8 mouse cellular contexts compared by ENCODE assay signal in the genomic region with DNA sequence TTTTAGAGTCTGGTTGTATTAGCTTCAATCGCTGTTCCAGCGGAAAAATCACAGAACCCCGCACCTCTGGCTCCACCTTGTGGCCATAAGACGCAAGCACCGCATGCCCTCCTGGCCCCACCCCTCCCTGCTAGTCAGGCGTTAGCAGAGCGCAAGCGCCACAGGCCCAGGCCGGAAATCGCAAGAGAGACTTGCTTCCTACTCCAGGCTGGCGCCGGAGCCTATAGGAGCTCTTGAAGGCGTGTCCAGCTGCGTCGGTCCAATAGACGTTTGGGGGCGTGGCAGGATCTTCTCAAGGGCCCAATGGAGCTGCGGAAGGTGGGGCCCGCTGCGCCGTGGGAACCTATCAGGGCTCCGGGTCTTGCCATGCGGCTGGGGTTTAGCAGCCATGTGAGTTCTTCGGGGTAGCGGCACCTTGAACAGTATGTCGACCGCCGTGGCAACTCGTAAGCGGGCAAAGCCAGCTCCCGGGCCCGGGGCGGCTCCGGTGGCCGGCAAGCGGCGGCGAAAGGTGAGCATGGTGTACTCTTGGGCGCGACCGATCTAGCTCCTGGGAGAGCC. TPM values are rescaled to one million over a fixed set of nuclear protein-coding genes. Genes with fewer than 3 reads are reported as not detected.
DNase-seq lines count a peak whose midpoint lies in the region; ATAC-seq and TF ChIP-seq lines count a peak whose summit lies in the region.

A gene (minus strand): TSS at position 26 of the 561 bp plus-strand sequence.

- peak; percentile 100 for DNase-seq in MEL (ENCODE audit: low read depth, low spot score)
- DNase-seq in cerebellum, adult 2 months = peak; percentile 100
- DNase-seq in forebrain, postnatal 0 days = peak; percentile 100
- DNase-seq in heart, postnatal 4 days = peak; percentile 99
- peak; percentile 100 for DNase-seq in layer of hippocampus, adult 8-10 months (ENCODE audit: low spot score in 2 of 2)
- DNase-seq in ovary, adult 18-20 months (ENCODE audit: low spot score) = peak; percentile 100
- DNase-seq in thymus, postnatal 0 days (ENCODE audit: low spot score) = peak; percentile 100

- peak; percentile 96 for TF ChIP-seq RAD21 in MEL (IDR thresholded peaks at IDR 0.05; ENCODE audit: low read depth, low read length)

- H3K36me3 ChIP-seq in MEL (ENCODE audit: control insufficient read depth in 1 of 2, insufficient read depth in 2 of 2, low read length in 2 of 2) = peaks cover 0 to 3% of the 10 kb centered on the region in 2 experiments; a peak in 3 of 4 replicates
- H3K36me3 ChIP-seq in forebrain, postnatal 0 days (ENCODE audit: insufficient read depth) = peaks cover 14% of the 10 kb centered on the region
- H3K36me3 ChIP-seq in lung, embryonic 15.5 days = peaks cover 9% of the 10 kb centered on the region; the same call in 1 of the 2 replicates

- no peaks in the 10 kb centered on the region for H3K9me3 ChIP-seq in MEL (replicated peaks; ENCODE audit: insufficient read depth, low read length)
- H3K9me3 ChIP-seq in forebrain, postnatal 0 days (ENCODE audit: low read length) = no peaks in the 10 kb centered on the region
- no peaks in the 10 kb centered on the region for H3K9me3 ChIP-seq in lung, embryonic 15.5 days

- no peaks in the 10 kb centered on the region for H3K27me3 ChIP-seq in MEL (ENCODE audit: control insufficient read depth in 1 of 2, insufficient read depth in 2 of 2, low read length in 2 of 2)
- H3K27me3 ChIP-seq in cerebellum, adult 2 months (ENCODE audit: control insufficient read depth, insufficient read depth, low read length) = no peaks in the 10 kb centered on the region
- no peaks in the 10 kb centered on the region for H3K27me3 ChIP-seq in forebrain, postnatal 0 days (ENCODE audit: insufficient read depth, low read length)
- H3K27me3 ChIP-seq in lung, embryonic 15.5 days = no peaks in the 10 kb centered on the region

- H3K9ac ChIP-seq in MEL (ENCODE audit: control insufficient read depth, low read depth, low read length, poor library complexity, severe bottlenecking) = peak within 1 kb of the TSS; percentile 81
- H3K9ac ChIP-seq in forebrain, postnatal 0 days = peak within 1 kb of the TSS; percentile 63
- peak within 1 kb of the TSS; percentile 57 for H3K9ac ChIP-seq in lung, embryonic 15.5 days

- H3K4me3 ChIP-seq in MEL (ENCODE audit: control insufficient read depth in 1 of 2, insufficient read depth in 1 of 2, low read depth in 2 of 2, low read length in 2 of 2) = peak within 1 kb of the TSS; percentile 78 to 97
- peak within 1 kb of the TSS; percentile 87 for H3K4me3 ChIP-seq in cerebellum, adult 2 months (replicated peaks; ENCODE audit: insufficient read depth, low read depth, low read length)
- peak within 1 kb of the TSS; percentile 47 for H3K4me3 ChIP-seq in forebrain, postnatal 0 days (ENCODE audit: low read depth, low read length)
- peak within 1 kb of the TSS; percentile 74 for H3K4me3 ChIP-seq in lung, embryonic 15.5 days

- H3K4me1 ChIP-seq in MEL (ENCODE audit: control insufficient read depth in 1 of 2, insufficient read depth in 2 of 2, low read length in 2 of 2) = peaks cover 0 to 11% of the 10 kb centered on the region in 2 experiments; a peak in 3 of 4 replicates
- peaks cover 23% of the 10 kb centered on the region for H3K4me1 ChIP-seq in cerebellum, adult 2 months (ENCODE audit: control insufficient read depth, insufficient read depth, low read length)
- peaks cover 5% of the 10 kb centered on the region; the same call in 1 of the 2 replicates for H3K4me1 ChIP-seq in forebrain, postnatal 0 days (ENCODE audit: insufficient read depth)
- H3K4me1 ChIP-seq in lung, embryonic 15.5 days = peaks cover 53% of the 10 kb centered on the region

- H3K4me2 ChIP-seq in forebrain, postnatal 0 days (ENCODE audit: low read depth) = peak within 1 kb of the TSS; percentile 85
- peak within 1 kb of the TSS; percentile 93 for H3K4me2 ChIP-seq in lung, embryonic 15.5 days

- peak; percentile 65 to 89 for TF ChIP-seq POLR2A in MEL (IDR thresholded peaks at IDR 0.05; ENCODE audit: control insufficient read depth in 1 of 2, insufficient read depth in 1 of 2, low read depth in 1 of 2, low read length in 2 of 2, poor library complexity in 1 of 2)
- TF ChIP-seq POLR2A in cerebellum, adult 2 months (IDR thresholded peaks at IDR 0.05; ENCODE audit: borderline replicate concordance, insufficient read depth, low read length) = 0 out of 2 replicates have a peak, but pooled peaks have one; percentile 36

- ATAC-seq in forebrain, postnatal 0 days = peak; percentile 99
- ATAC-seq in lung, embryonic 15.5 days (ENCODE audit: borderline replicate concordance, extremely low read depth, low FRiP score, low TSS enrichment) = peak; percentile 97

- no peak for TF ChIP-seq EP300 in MEL (IDR thresholded peaks at IDR 0.05; ENCODE audit: low read depth in 1 of 2, low read length in 2 of 2)

- WGBS in cerebellum, adult 2 months = under 1% methylated on average over 41 of the region's 41 CpGs
- WGBS in forebrain, postnatal 0 days = under 1% methylated on average over 41 of the region's 41 CpGs
- WGBS in lung, embryonic 15.5 days = under 1% methylated on average over 41 of the region's 41 CpGs

- TF ChIP-seq CTCF in MEL (IDR thresholded peaks at IDR 0.05 in 2 of 3, conservative IDR thresholded peaks at IDR 0.05 in 1 of 3; ENCODE audit: control insufficient read depth in 1 of 3, insufficient read depth in 1 of 3, low read depth in 2 of 3, low read length in 3 of 3, poor library complexity in 1 of 3, severe bottlenecking in 1 of 3) = peak; percentile 84 to 98 (median 95)
- peak; percentile 97 for TF ChIP-seq CTCF in cerebellum, adult 2 months (IDR thresholded peaks at IDR 0.05; ENCODE audit: borderline replicate concordance, insufficient read depth, low read depth, low read length)
- TF ChIP-seq CTCF in forebrain, postnatal 0 days (IDR thresholded peaks at IDR 0.05; ENCODE audit: low read depth) = peak; percentile 99

- peaks cover 27% of the 10 kb centered on the region for H3K79me2 ChIP-seq in MEL (ENCODE audit: control insufficient read depth, insufficient read depth, low read length, poor library complexity)

- peak within 1 kb of the TSS; percentile 68 for H3K27ac ChIP-seq in MEL (ENCODE audit: control insufficient read depth, low read depth, low read length)
- peak within 1 kb of the TSS; percentile 41 for H3K27ac ChIP-seq in cerebellum, adult 2 months (ENCODE audit: insufficient read depth, low read length)
- H3K27ac ChIP-seq in forebrain, postnatal 0 days (ENCODE audit: low read depth, low read length) = peak within 1 kb of the TSS; percentile 37
- H3K27ac ChIP-seq in lung, embryonic 15.5 days = peak within 1 kb of the TSS; percentile 76

TF ChIP-seq in MEL, 35 proteins besides CTCF, POLR2A, EP300 and RAD21 (continues in another document):
- TF ChIP-seq ETS1 (IDR thresholded peaks at IDR 0.05; ENCODE audit: low read depth, low read length) = no peak
- peak; percentile 85 for TF ChIP-seq HCFC1 (IDR thresholded peaks at IDR 0.05; ENCODE audit: low read depth, low read length)
- TF ChIP-seq GATA1 (IDR thresholded peaks at IDR 0.05; ENCODE audit: low read depth, low read length) = no peak
- no peak; the same call in 1 of the 2 replicates for TF ChIP-seq POLR2AphosphoS2 (IDR thresholded peaks at IDR 0.05; ENCODE audit: low read length)
- no peak; the same call in 1 of the 2 replicates for TF ChIP-seq KAT2A (conservative IDR thresholded peaks at IDR 0.05; ENCODE audit: low read depth, low read length)
- TF ChIP-seq MEF2A (IDR thresholded peaks at IDR 0.05; ENCODE audit: extremely low read depth, insufficient replicate concordance, low read depth, low read length, poor library complexity, severe bottlenecking) = no peak
- no peak for TF ChIP-seq USF2 (IDR thresholded peaks at IDR 0.05; ENCODE audit: borderline replicate concordance in 1 of 2, insufficient read depth in 1 of 2, low read depth in 1 of 2, low read length in 2 of 2)
- TF ChIP-seq MAFK (IDR thresholded peaks at IDR 0.05; ENCODE audit: borderline replicate concordance, low read depth, low read length) = no peak
- peak; percentile 83 for TF ChIP-seq RCOR1 (IDR thresholded peaks at IDR 0.05; ENCODE audit: low read depth, low read length)
- peak; percentile 83; the same call in 1 of the 2 replicates for TF ChIP-seq MAZ (IDR thresholded peaks at IDR 0.05; ENCODE audit: low read depth, low read length)
- TF ChIP-seq MAX (IDR thresholded peaks at IDR 0.05; ENCODE audit: low read length) = peak; percentile 96
- TF ChIP-seq E2F4 (IDR thresholded peaks at IDR 0.05; ENCODE audit: borderline replicate concordance, low read depth, low read length) = no peak
- no peak for TF ChIP-seq ZNF384 (IDR thresholded peaks at IDR 0.05; ENCODE audit: low read depth, low read length)
- peak; percentile 49; the same call in 1 of the 2 replicates for TF ChIP-seq ZC3H11A (IDR thresholded peaks at IDR 0.05; ENCODE audit: low read depth, low read length)
- peak; percentile 77 for TF ChIP-seq SMC3 (IDR thresholded peaks at IDR 0.05; ENCODE audit: low read depth, low read length)
- TF ChIP-seq SIN3A (IDR thresholded peaks at IDR 0.05; ENCODE audit: low read length) = peak; percentile 88
- TF ChIP-seq MXI1 (IDR thresholded peaks at IDR 0.05; ENCODE audit: low read depth, low read length) = peak; percentile 99
- TF ChIP-seq USF1 (IDR thresholded peaks at IDR 0.05; ENCODE audit: low read depth, low read length) = peak; percentile 62
- TF ChIP-seq NELFE (IDR thresholded peaks at IDR 0.05; ENCODE audit: low read depth, low read length) = peak; percentile 80
- no peak for TF ChIP-seq CHD1 (IDR thresholded peaks at IDR 0.05; ENCODE audit: low read depth, low read length)
- 0 out of 2 replicates have a peak, but pooled peaks have one; percentile 42 for TF ChIP-seq TBP (IDR thresholded peaks at IDR 0.05; ENCODE audit: low read depth, low read length)
- no peak for TF ChIP-seq BHLHE40 (IDR thresholded peaks at IDR 0.05; ENCODE audit: borderline replicate concordance, low read depth, low read length)
- TF ChIP-seq MYC (IDR thresholded peaks at IDR 0.05; ENCODE audit: low read depth, low read length) = peak; percentile 89

RNA-seq across cellular contexts. Expression of the gene that starts here (rescaled TPM):
- 1.4 and 2.2 TPM in 2 replicates for total RNA-seq in MEL (2012; rRNA removed)
- 1 to 10 TPM in 1 of 2 experiments, not detected in 1; 5.0 TPM for polyA plus RNA-seq in MEL (2012; ENCODE audit: insufficient read depth in 1 of 2, insufficient read length in 2 of 2, low read depth in 1 of 2, low replicate concordance in 2 of 2, missing spikeins in 1 of 2)
- 6.9 and 9.7 TPM in 2 replicates for polyA plus RNA-seq in cerebellum, adult 2 months (2012; rRNA removed)
- 2.2 and 6.2 TPM in 2 replicates for total RNA-seq in forebrain, postnatal 0 days (2014; rRNA removed)
- polyA plus RNA-seq in forebrain, postnatal 0 days (2015; fragmentation: Nextera tagmentation; extraction: Ambion mirVana) = 1.4 and 1.7 TPM in 2 replicates
- total RNA-seq in heart, postnatal 4 days (2021) = 1 to 10 TPM; 7.5 to 8.3 TPM
- total RNA-seq in layer of hippocampus, adult 8-10 months (2022) = 10 to 100 TPM in 1 of 4 experiments, 1 to 10 TPM in 3; 6.0 to 10.9 (median 7.4) TPM
- 3.2 and 3.5 TPM in 2 replicates for polyA plus RNA-seq in lung, embryonic 15.5 days (2015; fragmentation: Nextera tagmentation; extraction: Ambion mirVana)
- 18.0 and 22.3 TPM in 2 replicates for polyA plus RNA-seq in thymus, postnatal 0 days (2015; fragmentation: Nextera tagmentation; extraction: Ambion mirVana)

Comparison
In these comparisons a context has a peak if more than half of its experiments do, and no peak if none do; other contexts are left out.
1. Peak in every context shown above with its lines: DNase-seq, ATAC-seq, H3K4me3 ChIP-seq and H3K27ac ChIP-seq.